Mouse (Mus musculus): ENCODE measurements around the gene Sstr1. TPM values are rescaled to one million over a fixed set of nuclear protein-coding genes. Genes with fewer than 3 reads are reported as not detected.

The Sstr1 gene
- polyA plus RNA-seq, 1 experiment from 2014 or later, result 1.5 TPM

GRCm38 (mm10) chr12:58214289-58215136, 2.9 kb downstream of the Sstr1 start:
- no peak overlapping the region for H3K9ac ChIP-seq (replicated peaks; ENCODE audit: low read depth, low read length)
- 10% methylated on average over 13 of the region's 13 CpGs for WGBS
- H3K4me1 ChIP-seq (ENCODE audit: control insufficient read depth, insufficient read depth, low read length), result peaks cover 12% of the 10 kb centered on the region
- H3K4me2 ChIP-seq (replicated peaks; ENCODE audit: low read depth, low read length), result peak overlapping the region; percentile 77
- peaks cover 25% of the 10 kb centered on the region for H3K27me3 ChIP-seq (ENCODE audit: control insufficient read depth, insufficient read depth, low read length)
- no peak for ATAC-seq (ENCODE audit: insufficient number of reproducible peaks, insufficient read depth, low FRiP score, low read depth)
- H3K4me3 ChIP-seq (ENCODE audit: low read depth, low read length), result peak overlapping the region; percentile 39
- no peaks in the 10 kb centered on the region for H3K36me3 ChIP-seq (ENCODE audit: control insufficient read depth, insufficient read depth, low read length)
- no peaks in the 10 kb centered on the region for H3K9me3 ChIP-seq (ENCODE audit: control insufficient read depth, low read depth, low read length)
- H3K27ac ChIP-seq (ENCODE audit: low read length), result no peak overlapping the region

GRCm38 (mm10) chr12:58216218-58216617, 4.6 kb downstream of the Sstr1 start:
- WGBS, result 55% methylated on average over 2 of the region's 2 CpGs
- H3K27me3 ChIP-seq (ENCODE audit: control insufficient read depth, insufficient read depth, low read length), result peaks cover 21% of the 10 kb centered on the region

GRCm38 (mm10) chr12:58219078-58219477, 7.5 kb downstream of the Sstr1 start:
- H3K4me1 ChIP-seq (ENCODE audit: control insufficient read depth, insufficient read depth, low read length), result no peaks in the 10 kb centered on the region
- no peak overlapping the region for H3K27ac ChIP-seq (ENCODE audit: low read length)
- no peaks in the 10 kb centered on the region for H3K27me3 ChIP-seq (ENCODE audit: control insufficient read depth, insufficient read depth, low read length)
- H3K9ac ChIP-seq (replicated peaks; ENCODE audit: low read depth, low read length), result no peak overlapping the region
- no peak for ATAC-seq (ENCODE audit: insufficient number of reproducible peaks, insufficient read depth, low FRiP score, low read depth)
- H3K9me3 ChIP-seq (ENCODE audit: control insufficient read depth, low read depth, low read length), result no peaks in the 10 kb centered on the region
- WGBS, result 85% methylated on average over 3 of the region's 3 CpGs
- no peaks in the 10 kb centered on the region for H3K36me3 ChIP-seq (ENCODE audit: control insufficient read depth, insufficient read depth, low read length)
- no peak overlapping the region for H3K4me3 ChIP-seq (ENCODE audit: low read depth, low read length)
- no peak overlapping the region for H3K4me2 ChIP-seq (replicated peaks; ENCODE audit: low read depth, low read length)

More at GRCm38 (mm10) chr12:58216218-58216617, 4.6 kb downstream of the Sstr1 start:
- Histone ChIP-seq H3K9ac (replicated peaks; ENCODE audit: low read depth, low read length) (no peak overlapping the region), H3K4me1 (ENCODE audit: control insufficient read depth, insufficient read depth, low read length) (peaks cover 12% of the 10 kb centered on the region), H3K9me3 (ENCODE audit: control insufficient read depth, low read depth, low read length) (no peaks in the 10 kb centered on the region), H3K4me3 (ENCODE audit: low read depth, low read length) (no peak overlapping the region), H3K27ac (ENCODE audit: low read length) (no peak overlapping the region), H3K36me3 (ENCODE audit: control insufficient read depth, insufficient read depth, low read length) (no peaks in the 10 kb centered on the region), H3K4me2 (replicated peaks; ENCODE audit: low read depth, low read length) (no peak overlapping the region)
- no peak for ATAC-seq (ENCODE audit: insufficient number of reproducible peaks, insufficient read depth, low FRiP score, low read depth)

GRCm38 (mm10) chr12:58225644-58226043, 14.1 kb downstream of the Sstr1 start:
- Histone ChIP-seq H3K9ac (replicated peaks; ENCODE audit: low read depth, low read length) (no peak overlapping the region), H3K4me1 (ENCODE audit: control insufficient read depth, insufficient read depth, low read length) (no peaks in the 10 kb centered on the region), H3K4me2 (replicated peaks; ENCODE audit: low read depth, low read length) (no peak overlapping the region), H3K36me3 (ENCODE audit: control insufficient read depth, insufficient read depth, low read length) (no peaks in the 10 kb centered on the region), H3K4me3 (ENCODE audit: low read depth, low read length) (no peak overlapping the region), H3K27me3 (ENCODE audit: control insufficient read depth, insufficient read depth, low read length) (no peaks in the 10 kb centered on the region), H3K9me3 (ENCODE audit: control insufficient read depth, low read depth, low read length) (no peaks in the 10 kb centered on the region), H3K27ac (ENCODE audit: low read length) (no peak overlapping the region)
- no peak for ATAC-seq (ENCODE audit: insufficient number of reproducible peaks, insufficient read depth, low FRiP score, low read depth)
- WGBS, result 88% methylated on average over 5 of the region's 5 CpGs

GRCm38 (mm10) chr12:58232489-58232888, 20.9 kb downstream of the Sstr1 start:
- no peaks in the 10 kb centered on the region for H3K27me3 ChIP-seq (ENCODE audit: control insufficient read depth, insufficient read depth, low read length)
- no peak overlapping the region for H3K4me2 ChIP-seq (replicated peaks; ENCODE audit: low read depth, low read length)
- H3K36me3 ChIP-seq (ENCODE audit: control insufficient read depth, insufficient read depth, low read length), result no peaks in the 10 kb centered on the region
- no peaks in the 10 kb centered on the region for H3K9me3 ChIP-seq (ENCODE audit: control insufficient read depth, low read depth, low read length)
- ATAC-seq (ENCODE audit: insufficient number of reproducible peaks, insufficient read depth, low FRiP score, low read depth), result no peak
- 72% methylated on average over 2 of the region's 2 CpGs for WGBS
- H3K4me3 ChIP-seq (ENCODE audit: low read depth, low read length), result no peak overlapping the region
- no peak overlapping the region for H3K9ac ChIP-seq (replicated peaks; ENCODE audit: low read depth, low read length)
- no peaks in the 10 kb centered on the region for H3K4me1 ChIP-seq (ENCODE audit: control insufficient read depth, insufficient read depth, low read length)
- H3K27ac ChIP-seq (ENCODE audit: low read length), result no peak overlapping the region

GRCm38 (mm10) chr12:58251901-58252300, 40.3 kb downstream of the Sstr1 start:
- H3K4me3 ChIP-seq (ENCODE audit: low read depth, low read length), result no peak overlapping the region
- no peaks in the 10 kb centered on the region for H3K27me3 ChIP-seq (ENCODE audit: control insufficient read depth, insufficient read depth, low read length)
- WGBS, result 76% methylated on average over 1 of the region's 1 CpGs
- no peak overlapping the region for H3K27ac ChIP-seq (ENCODE audit: low read length)
- ATAC-seq (ENCODE audit: insufficient number of reproducible peaks, insufficient read depth, low FRiP score, low read depth), result no peak
- no peaks in the 10 kb centered on the region for H3K9me3 ChIP-seq (ENCODE audit: control insufficient read depth, low read depth, low read length)
- no peak overlapping the region for H3K4me2 ChIP-seq (replicated peaks; ENCODE audit: low read depth, low read length)
- no peaks in the 10 kb centered on the region for H3K36me3 ChIP-seq (ENCODE audit: control insufficient read depth, insufficient read depth, low read length)
- no peak overlapping the region for H3K9ac ChIP-seq (replicated peaks; ENCODE audit: low read depth, low read length)
- H3K4me1 ChIP-seq (ENCODE audit: control insufficient read depth, insufficient read depth, low read length), result no peaks in the 10 kb centered on the region

Other genes with a start within 250 kb of the Sstr1 start
- 8.0 and 9.3 TPM in 2 replicates for gene Clec14a, start 57.5 kb downstream of the Sstr1 start, polyA plus RNA-seq (2014; fragmentation: Nextera tagmentation; extraction: Ambion mirVana)

Measured in stomach, embryonic 14.5 days (tissue).